Mouse (Mus musculus): ENCODE data around the gene Magi2.

GRCm38 (mm10) chr5:20461709-20462108, 1234.9 kb downstream of the Magi2 start:
- TF ChIP-seq CTCF (IDR thresholded peaks at IDR 0.05; ENCODE audit: low read depth) (no peak), EP300 (IDR thresholded peaks at IDR 0.05; ENCODE audit: low read depth) (no peak)
